Mouse (Mus musculus): ENCODE measurements around the gene Chrdl2.

- 0 out of 2 replicates have a peak, but pooled peaks have one; percentile 19 for TF ChIP-seq CTCF (IDR thresholded peaks at IDR 0.05; ENCODE audit: extremely low read depth, insufficient read depth, low read length)
- no peak for TF ChIP-seq POLR2A (IDR thresholded peaks at IDR 0.05; ENCODE audit: extremely low read depth, insufficient read depth, low read length)
Measured at GRCm38 (mm10) chr7:100029307-100029706, 23.3 kb downstream of the Chrdl2 start.

All from cortical plate, adult 2 months (tissue).